Mouse (Mus musculus): ENCODE measurements around the gene Iqschfp. TPM values are rescaled to one million over a fixed set of nuclear protein-coding genes. Genes with fewer than 3 reads are reported as not detected.

Gene Iqschfp
- polyA plus RNA-seq, 1 experiment from 2014 or later, result 7.6 TPM

GRCm38 (mm10) chr3:68189100-68189499 lies 297.1 kb downstream of the Iqschfp start:
- no peak for DNase-seq
- H3K9me3 ChIP-seq (ENCODE audit: control insufficient read depth, low read length), result no peaks in the 10 kb centered on the region
- no peak overlapping the region for H3K4me2 ChIP-seq (ENCODE audit: low read length)
- H3K36me3 ChIP-seq (ENCODE audit: control insufficient read depth, insufficient read depth, low read length), result no peaks in the 10 kb centered on the region
- WGBS, result 84% methylated on average over 2 of the region's 2 CpGs
- no peaks in the 10 kb centered on the region for H3K4me1 ChIP-seq (ENCODE audit: control insufficient read depth, insufficient read depth, low read length)
- no peak overlapping the region for H3K27ac ChIP-seq (replicated peaks; ENCODE audit: low read depth, low read length)
- no peak overlapping the region for H3K9ac ChIP-seq (replicated peaks; ENCODE audit: low read length)
- H3K27me3 ChIP-seq (ENCODE audit: control insufficient read depth, insufficient read depth, low read length), result no peaks in the 10 kb centered on the region
- no peak overlapping the region for H3K4me3 ChIP-seq (replicated peaks; ENCODE audit: low read depth, low read length)
- ATAC-seq (ENCODE audit: low FRiP score, low TSS enrichment), result no peak

- no peak for DNase-seq
These were observed 304.9 kb downstream of the Iqschfp start for GRCm38 (mm10) chr3:68196933-68197332.

GRCm38 (mm10) chr3:68201214-68201613 lies 309.2 kb downstream of the Iqschfp start:
- H3K4me3 ChIP-seq (replicated peaks; ENCODE audit: low read depth, low read length), result no peak overlapping the region
- ATAC-seq (ENCODE audit: low FRiP score, low TSS enrichment), result no peak
- no peaks in the 10 kb centered on the region for H3K27me3 ChIP-seq (ENCODE audit: control insufficient read depth, insufficient read depth, low read length)
- 15% methylated on average over 1 of the region's 1 CpGs for WGBS
- no peaks in the 10 kb centered on the region for H3K36me3 ChIP-seq (ENCODE audit: control insufficient read depth, insufficient read depth, low read length)
- no peaks in the 10 kb centered on the region for H3K9me3 ChIP-seq (ENCODE audit: control insufficient read depth, low read length)
- no peak overlapping the region for H3K4me2 ChIP-seq (ENCODE audit: low read length)
- no peak overlapping the region for H3K27ac ChIP-seq (replicated peaks; ENCODE audit: low read depth, low read length)
- H3K9ac ChIP-seq (replicated peaks; ENCODE audit: low read length), result no peak overlapping the region
- H3K4me1 ChIP-seq (ENCODE audit: control insufficient read depth, insufficient read depth, low read length), result peaks cover 10% of the 10 kb centered on the region; the same call in 1 of the 2 replicates
- DNase-seq, result peak; percentile 28

More at GRCm38 (mm10) chr3:68196933-68197332, 304.9 kb downstream of the Iqschfp start:
- Histone ChIP-seq H3K27ac (replicated peaks; ENCODE audit: low read depth, low read length) (no peak overlapping the region), H3K9me3 (ENCODE audit: control insufficient read depth, low read length) (no peaks in the 10 kb centered on the region), H3K9ac (replicated peaks; ENCODE audit: low read length) (no peak overlapping the region), H3K27me3 (ENCODE audit: control insufficient read depth, insufficient read depth, low read length) (no peaks in the 10 kb centered on the region), H3K36me3 (ENCODE audit: control insufficient read depth, insufficient read depth, low read length) (no peaks in the 10 kb centered on the region), H3K4me1 (ENCODE audit: control insufficient read depth, insufficient read depth, low read length) (0 out of 2 replicates have a peak, but pooled peaks cover 2% of the 10 kb centered on the region), H3K4me2 (ENCODE audit: low read length) (no peak overlapping the region), H3K4me3 (replicated peaks; ENCODE audit: low read depth, low read length) (no peak overlapping the region)
- no peak for ATAC-seq (ENCODE audit: low FRiP score, low TSS enrichment)
- WGBS, result 87% methylated on average over 1 of the region's 1 CpGs

GRCm38 (mm10) chr3:68202162-68202902 lies 310.3 kb downstream of the Iqschfp start:
- H3K4me2 ChIP-seq (ENCODE audit: low read length), result no peak overlapping the region
- H3K9me3 ChIP-seq (ENCODE audit: control insufficient read depth, low read length), result no peaks in the 10 kb centered on the region
- WGBS, result 14% methylated on average over 4 of the region's 4 CpGs
- ATAC-seq (ENCODE audit: low FRiP score, low TSS enrichment) (0 out of 2 replicates have a peak, but pooled peaks have one; percentile 48), DNase-seq (peak; percentile 37)
- H3K27me3 ChIP-seq (ENCODE audit: control insufficient read depth, insufficient read depth, low read length), result no peaks in the 10 kb centered on the region
- H3K27ac ChIP-seq (replicated peaks; ENCODE audit: low read depth, low read length), result 0 out of 2 replicates have a peak overlapping the region, but pooled peaks have one; percentile 20
- H3K36me3 ChIP-seq (ENCODE audit: control insufficient read depth, insufficient read depth, low read length), result no peaks in the 10 kb centered on the region
- H3K4me1 ChIP-seq (ENCODE audit: control insufficient read depth, insufficient read depth, low read length), result peaks cover 10% of the 10 kb centered on the region; the same call in 1 of the 2 replicates
- no peak overlapping the region for H3K4me3 ChIP-seq (replicated peaks; ENCODE audit: low read depth, low read length)
- no peak overlapping the region for H3K9ac ChIP-seq (replicated peaks; ENCODE audit: low read length)

- no peak for DNase-seq
- H3K9me3 ChIP-seq (ENCODE audit: control insufficient read depth, low read length), result no peaks in the 10 kb centered on the region
- H3K36me3 ChIP-seq (ENCODE audit: control insufficient read depth, insufficient read depth, low read length), result no peaks in the 10 kb centered on the region
- H3K9ac ChIP-seq (replicated peaks; ENCODE audit: low read length), result no peak overlapping the region
- peaks cover 10% of the 10 kb centered on the region; the same call in 1 of the 2 replicates for H3K4me1 ChIP-seq (ENCODE audit: control insufficient read depth, insufficient read depth, low read length)
- no peak for ATAC-seq (ENCODE audit: low FRiP score, low TSS enrichment)
- no peak overlapping the region for H3K27ac ChIP-seq (replicated peaks; ENCODE audit: low read depth, low read length)
- WGBS, result 53% methylated on average over 4 of the region's 4 CpGs
- no peak overlapping the region for H3K4me3 ChIP-seq (replicated peaks; ENCODE audit: low read depth, low read length)
- H3K27me3 ChIP-seq (ENCODE audit: control insufficient read depth, insufficient read depth, low read length), result no peaks in the 10 kb centered on the region
- no peak overlapping the region for H3K4me2 ChIP-seq (ENCODE audit: low read length)
These were observed 312.0 kb downstream of the Iqschfp start for GRCm38 (mm10) chr3:68203934-68204467.

- no peak for DNase-seq
- no peak for ATAC-seq (ENCODE audit: low FRiP score, low TSS enrichment)
- no peak overlapping the region for H3K9ac ChIP-seq (replicated peaks; ENCODE audit: low read length)
- no peaks in the 10 kb centered on the region for H3K4me1 ChIP-seq (ENCODE audit: control insufficient read depth, insufficient read depth, low read length)
- H3K4me3 ChIP-seq (replicated peaks; ENCODE audit: low read depth, low read length), result no peak overlapping the region
- no peak overlapping the region for H3K27ac ChIP-seq (replicated peaks; ENCODE audit: low read depth, low read length)
- H3K36me3 ChIP-seq (ENCODE audit: control insufficient read depth, insufficient read depth, low read length), result no peaks in the 10 kb centered on the region
- H3K9me3 ChIP-seq (ENCODE audit: control insufficient read depth, low read length), result no peaks in the 10 kb centered on the region
- no peak overlapping the region for H3K4me2 ChIP-seq (ENCODE audit: low read length)
- WGBS, result 78% methylated on average over 4 of the region's 4 CpGs
- no peaks in the 10 kb centered on the region for H3K27me3 ChIP-seq (ENCODE audit: control insufficient read depth, insufficient read depth, low read length)
These were observed 318.4 kb downstream of the Iqschfp start for GRCm38 (mm10) chr3:68210422-68210821.

- H3K4me2 ChIP-seq (ENCODE audit: low read length), result no peak overlapping the region
- no peaks in the 10 kb centered on the region for H3K4me1 ChIP-seq (ENCODE audit: control insufficient read depth, insufficient read depth, low read length)
- H3K9me3 ChIP-seq (ENCODE audit: control insufficient read depth, low read length), result no peaks in the 10 kb centered on the region
- 97% methylated on average over 3 of the region's 3 CpGs for WGBS
- no peak overlapping the region for H3K4me3 ChIP-seq (replicated peaks; ENCODE audit: low read depth, low read length)
- H3K27ac ChIP-seq (replicated peaks; ENCODE audit: low read depth, low read length), result no peak overlapping the region
- ATAC-seq (ENCODE audit: low FRiP score, low TSS enrichment) (no peak), DNase-seq (no peak)
- H3K27me3 ChIP-seq (ENCODE audit: control insufficient read depth, insufficient read depth, low read length), result no peaks in the 10 kb centered on the region
- H3K36me3 ChIP-seq (ENCODE audit: control insufficient read depth, insufficient read depth, low read length), result no peaks in the 10 kb centered on the region
- no peak overlapping the region for H3K9ac ChIP-seq (replicated peaks; ENCODE audit: low read length)
These were observed 329.4 kb downstream of the Iqschfp start for GRCm38 (mm10) chr3:68221452-68221851.

GRCm38 (mm10) chr3:68239887-68240286 lies 347.9 kb downstream of the Iqschfp start:
- H3K4me1 ChIP-seq (ENCODE audit: control insufficient read depth, insufficient read depth, low read length), result no peaks in the 10 kb centered on the region
- WGBS, result 94% methylated on average over 2 of the region's 2 CpGs
- no peak overlapping the region for H3K27ac ChIP-seq (replicated peaks; ENCODE audit: low read depth, low read length)
- no peaks in the 10 kb centered on the region for H3K9me3 ChIP-seq (ENCODE audit: control insufficient read depth, low read length)
- ATAC-seq (ENCODE audit: low FRiP score, low TSS enrichment) (no peak), DNase-seq (no peak)
- no peaks in the 10 kb centered on the region for H3K27me3 ChIP-seq (ENCODE audit: control insufficient read depth, insufficient read depth, low read length)
- H3K4me3 ChIP-seq (replicated peaks; ENCODE audit: low read depth, low read length), result no peak overlapping the region
- H3K4me2 ChIP-seq (ENCODE audit: low read length), result no peak overlapping the region
- H3K36me3 ChIP-seq (ENCODE audit: control insufficient read depth, insufficient read depth, low read length), result no peaks in the 10 kb centered on the region
- no peak overlapping the region for H3K9ac ChIP-seq (replicated peaks; ENCODE audit: low read length)

- no peak overlapping the region for H3K9ac ChIP-seq (replicated peaks; ENCODE audit: low read length)
- no peaks in the 10 kb centered on the region for H3K27me3 ChIP-seq (ENCODE audit: control insufficient read depth, insufficient read depth, low read length)
- H3K4me2 ChIP-seq (ENCODE audit: low read length), result no peak overlapping the region
- DNase-seq, result no peak
- no peak overlapping the region for H3K4me3 ChIP-seq (replicated peaks; ENCODE audit: low read depth, low read length)
- ATAC-seq (ENCODE audit: low FRiP score, low TSS enrichment), result no peak
- no peaks in the 10 kb centered on the region for H3K4me1 ChIP-seq (ENCODE audit: control insufficient read depth, insufficient read depth, low read length)
- H3K36me3 ChIP-seq (ENCODE audit: control insufficient read depth, insufficient read depth, low read length), result no peaks in the 10 kb centered on the region
- H3K9me3 ChIP-seq (ENCODE audit: control insufficient read depth, low read length), result no peaks in the 10 kb centered on the region
- WGBS, result 70% methylated on average over 3 of the region's 3 CpGs
- H3K27ac ChIP-seq (replicated peaks; ENCODE audit: low read depth, low read length), result no peak overlapping the region
These were observed 351.2 kb downstream of the Iqschfp start for GRCm38 (mm10) chr3:68243239-68243638.

Data from midbrain, embryonic 14.5 days (tissue).